Mouse (Mus musculus) heart, adult 18-20 months (tissue): ENCODE results near the gene Rpl19. TPM values are rescaled to one million over a fixed set of nuclear protein-coding genes. Genes with fewer than 3 reads are reported as not detected.

Experiments
- DNase-seq, 2 experiments: peaks; one replicate each; pipeline ENCODE4 v3.0.0; 2021 to 2022; ENCODE audit warnings: mixed read lengths in 1 of 2
- long read RNA-seq, 2 experiments: library from polyadenylated mRNA; stranded (forward); transcript quantifications; one replicate each; pipeline ENCODE4 v2.0.0; 2021
- total RNA-seq, 2 experiments: library from RNA; stranded (reverse); gene quantifications; 2 replicates each; pipeline ENCODE4 v1.2.3; 2021

Rpl19 gene
- total RNA-seq = 100 to 1,000 TPM; 537 to 590 TPM
- long read RNA-seq, experiment 1, transcript Rpl19-201 (6 exons, 751 nt) = major isoform, 206 of 239 reads
- long read RNA-seq, experiment 1, transcript Rpl19-202 (6 exons, 737 nt) = minor isoform, 5 of 239 reads
- long read RNA-seq, experiment 1, partial matches to known transcripts = 28 of 239 reads
- long read RNA-seq, experiment 1, other reads (novel, unspliced or antisense) = 0 of 239 reads
- long read RNA-seq, experiment 2, transcript Rpl19-202 (6 exons, 737 nt) = minor isoform, 5 of 211 reads
- long read RNA-seq, experiment 2, transcript Rpl19-201 (6 exons, 751 nt) = major isoform, 167 of 211 reads
- long read RNA-seq, experiment 2, partial matches to known transcripts = 39 of 211 reads
- long read RNA-seq, experiment 2, other reads (novel, unspliced or antisense) = 0 of 211 reads

GRCm38 (mm10) chr11:98026570-98027296, at the start of gene Rpl19:
TSS of gene Rpl19 (plus strand) at chr11:98026710.
- DNase-seq = peak; percentile 92 to 96

GRCm38 (mm10) chr11:97977797-97978196, 48.7 kb upstream of the Rpl19 start:
- DNase-seq = no peak

- no peak for DNase-seq
Observed at GRCm38 (mm10) chr11:97978392-97978791, 48.1 kb upstream of the Rpl19 start.

GRCm38 (mm10) chr11:97979824-97980495, 46.5 kb upstream of the Rpl19 start:
- peak in 1 of 2 experiments; percentile 50 for DNase-seq

DNA sequence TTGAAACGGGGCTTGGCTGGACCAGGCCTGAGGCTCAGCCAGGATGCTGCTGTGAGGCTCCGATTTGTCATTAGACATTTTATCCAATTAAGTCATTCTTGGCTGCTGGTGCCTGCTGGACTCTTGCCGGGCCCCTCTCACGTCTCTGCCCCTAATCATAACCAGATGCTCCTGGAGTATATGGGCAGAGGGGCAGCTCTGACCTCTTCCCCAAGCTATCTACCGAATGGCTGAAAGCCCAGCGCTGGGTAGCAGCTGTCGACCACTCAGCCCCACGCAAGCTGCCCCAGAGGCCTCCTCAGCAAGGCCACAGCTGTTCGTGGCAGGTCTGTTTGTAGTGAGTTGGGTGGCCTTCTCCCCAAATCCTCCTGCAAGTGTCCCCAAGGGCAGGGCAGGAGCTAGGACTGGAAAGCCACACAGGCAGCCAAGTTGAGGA, 46.0 kb upstream of the Rpl19 start:
- peak; percentile 81 to 85 for DNase-seq

DNA sequence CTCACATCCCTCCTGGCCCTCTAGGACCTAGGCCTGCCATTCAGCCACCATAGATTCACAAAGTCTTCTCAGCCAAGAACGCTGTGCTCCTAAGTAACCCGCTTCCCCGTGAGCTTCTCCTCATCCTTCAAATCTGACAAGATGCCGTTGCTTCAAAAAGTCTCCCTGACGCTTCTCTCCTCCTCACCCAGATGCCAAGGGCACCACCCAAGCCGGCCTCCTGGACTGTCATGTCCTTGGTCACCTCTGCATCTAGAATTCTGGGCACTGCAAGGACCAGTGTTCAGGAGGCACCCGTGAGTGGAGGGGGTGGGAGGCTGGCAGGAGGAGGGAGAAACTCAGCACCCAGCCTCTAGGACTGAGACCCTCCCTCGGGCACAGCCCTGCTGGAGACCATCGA, 43.8 kb upstream of the Rpl19 start:
- DNase-seq = no peak

- no peak for DNase-seq
Observed at GRCm38 (mm10) chr11:97983506-97983905, 43.0 kb upstream of the Rpl19 start.

DNA sequence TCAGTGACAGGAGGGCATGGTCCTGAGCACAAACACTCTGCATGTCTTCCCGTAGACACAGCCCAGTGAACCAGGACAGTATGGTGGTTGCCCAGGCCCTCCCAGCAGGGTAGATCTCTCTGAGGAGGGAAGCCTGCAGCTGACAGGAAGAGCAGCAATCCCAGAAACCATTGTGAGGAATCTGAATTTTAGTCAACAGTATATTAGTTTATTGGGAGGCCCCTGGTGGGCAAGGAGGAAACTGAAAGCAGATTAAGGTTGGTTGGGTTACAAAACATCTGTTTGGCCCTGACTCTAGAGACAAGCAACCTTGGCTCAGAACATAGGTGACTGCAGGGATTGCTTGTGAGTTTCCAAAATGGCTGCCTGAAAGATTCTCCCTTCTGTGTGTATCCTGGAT, 42.5 kb upstream of the Rpl19 start:
- no peak for DNase-seq

DNA sequence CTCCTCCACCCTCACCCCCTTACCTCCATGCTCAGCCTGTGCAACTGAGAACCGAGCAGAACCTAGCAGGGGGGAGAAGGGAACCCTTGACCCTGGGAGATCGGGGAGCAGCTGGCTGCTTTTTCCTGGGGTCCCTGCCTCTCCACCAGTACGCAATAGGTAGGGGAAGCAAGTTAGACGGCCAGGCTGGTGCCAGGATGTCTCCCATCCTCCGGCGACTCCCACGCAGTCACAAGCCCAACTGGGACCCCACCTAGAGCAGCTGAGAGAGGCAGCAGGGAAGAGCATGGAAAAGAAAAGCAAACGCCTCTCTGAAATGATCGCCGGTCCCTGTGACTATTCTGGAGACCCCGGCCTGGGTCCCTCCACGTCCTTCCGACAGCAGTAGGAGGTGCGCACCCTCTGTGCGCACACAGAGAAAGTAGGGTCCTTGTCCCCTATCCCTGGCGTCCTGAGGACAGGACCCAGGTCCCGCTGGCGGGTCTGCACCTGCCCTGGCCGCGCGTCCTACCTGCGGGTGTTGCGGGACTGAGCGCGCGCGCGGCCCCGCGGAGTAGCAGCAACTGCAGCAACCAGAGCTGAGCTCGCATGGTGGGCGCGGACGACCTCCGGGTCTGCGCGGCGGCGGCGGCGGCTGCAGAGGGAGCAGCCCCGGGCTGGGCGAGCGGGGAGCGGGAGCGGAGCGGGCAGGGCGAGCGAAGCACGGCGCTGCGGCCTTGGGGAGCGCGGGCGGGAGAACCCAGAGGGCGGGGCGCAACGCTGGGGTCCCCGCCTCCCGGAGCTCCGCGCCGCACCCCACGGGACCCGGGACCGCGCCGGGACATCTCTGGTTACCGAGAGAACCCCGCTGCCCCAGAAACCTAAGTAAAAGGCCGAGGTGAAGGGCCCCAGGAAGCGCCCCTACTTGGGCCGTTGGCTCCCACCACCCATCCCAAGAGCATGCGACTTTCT, 40.5 kb upstream of the Rpl19 start, which contains the start of gene Plxdc1:
TSS of gene Plxdc1 (minus strand) at position 718 of the 951 bp plus-strand sequence.
- peak; percentile 66 to 68 for DNase-seq

DNA sequence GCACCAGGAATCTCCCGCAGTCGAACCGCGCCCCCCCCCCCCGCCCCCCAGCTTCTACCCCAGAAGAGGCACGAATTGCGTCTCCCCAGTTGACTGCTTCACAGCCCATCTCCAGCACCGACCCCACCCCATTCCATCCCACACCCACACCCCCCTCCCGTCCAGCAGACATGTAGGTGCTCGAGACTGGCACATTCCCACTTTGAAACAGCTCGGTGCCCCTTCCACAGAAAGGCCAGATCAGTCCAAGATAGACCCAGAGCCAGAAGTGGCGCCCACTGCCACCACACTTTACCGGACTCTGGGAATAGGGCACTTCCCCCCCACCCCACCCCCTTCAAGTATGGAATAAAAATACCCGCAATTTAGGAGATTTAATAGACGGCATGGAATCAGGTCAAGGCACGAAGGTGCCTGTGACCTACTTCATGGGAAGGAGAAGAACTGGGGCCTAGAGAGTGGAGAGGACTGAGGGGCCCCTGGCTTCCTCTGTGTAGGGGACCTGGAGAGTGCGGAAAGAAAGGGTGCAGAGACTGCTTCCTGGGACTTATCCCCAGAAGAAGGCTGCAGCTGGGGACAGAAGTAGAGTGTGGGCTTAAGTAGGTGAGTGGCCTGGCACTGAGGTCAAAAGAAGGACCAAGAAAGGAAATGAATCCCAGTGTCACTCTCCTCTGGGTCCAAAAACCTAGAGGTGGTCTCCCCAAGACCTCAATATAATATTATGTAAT, 39.6 kb upstream of the Rpl19 start:
- peak in 1 of 2 experiments; percentile 45 for DNase-seq

DNA sequence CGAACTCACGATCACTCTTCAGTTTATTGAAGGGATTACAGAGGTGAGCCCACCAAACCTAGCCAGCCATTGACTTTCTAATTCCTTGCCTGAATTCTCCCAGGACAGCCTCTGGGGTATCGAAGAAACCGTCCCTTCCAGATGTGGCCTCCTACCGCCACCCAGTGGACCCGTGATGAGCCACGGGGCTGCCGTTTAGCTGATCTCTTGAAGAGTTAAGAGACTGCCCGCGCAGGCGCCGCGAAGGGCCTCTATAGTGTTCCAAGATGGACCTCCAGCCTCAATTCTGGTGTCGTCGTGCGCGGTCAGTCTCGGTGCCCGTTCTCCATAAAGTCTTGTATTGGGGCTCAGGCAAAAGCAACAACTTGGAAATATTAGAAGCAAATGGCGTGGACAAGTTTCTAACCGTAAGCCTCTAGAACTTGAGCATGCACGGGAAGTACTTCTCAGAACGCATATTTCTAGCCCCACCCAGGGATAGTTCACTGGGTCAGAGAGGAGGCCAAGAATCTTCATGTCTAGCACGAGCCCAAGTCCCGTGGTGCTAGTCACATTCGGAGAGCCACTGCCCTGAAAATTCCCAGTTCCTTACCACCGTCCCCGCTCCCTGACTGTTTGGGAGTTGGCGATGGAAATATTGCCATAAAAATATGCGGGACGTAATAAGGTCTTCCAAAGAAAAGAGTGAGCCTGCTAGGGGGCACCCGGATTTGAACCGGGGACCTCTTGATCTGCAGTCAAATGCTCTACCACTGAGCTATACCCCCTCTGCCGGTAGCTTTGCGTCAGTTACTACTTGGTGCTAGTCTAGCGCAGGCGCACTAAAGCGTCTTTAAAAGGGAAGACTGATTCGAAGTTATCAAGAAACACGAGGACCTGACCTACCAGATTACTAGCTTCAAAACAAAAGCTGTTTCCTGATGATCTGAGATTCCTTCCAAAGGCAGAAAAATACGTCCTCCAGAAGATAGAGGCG, 38.7 kb upstream of the Rpl19 start:
- DNase-seq = peak; percentile 95 to 98

- DNase-seq = peak; percentile 91 to 96
Observed at GRCm38 (mm10) chr11:97988530-97989096, 37.9 kb upstream of the Rpl19 start.

DNA sequence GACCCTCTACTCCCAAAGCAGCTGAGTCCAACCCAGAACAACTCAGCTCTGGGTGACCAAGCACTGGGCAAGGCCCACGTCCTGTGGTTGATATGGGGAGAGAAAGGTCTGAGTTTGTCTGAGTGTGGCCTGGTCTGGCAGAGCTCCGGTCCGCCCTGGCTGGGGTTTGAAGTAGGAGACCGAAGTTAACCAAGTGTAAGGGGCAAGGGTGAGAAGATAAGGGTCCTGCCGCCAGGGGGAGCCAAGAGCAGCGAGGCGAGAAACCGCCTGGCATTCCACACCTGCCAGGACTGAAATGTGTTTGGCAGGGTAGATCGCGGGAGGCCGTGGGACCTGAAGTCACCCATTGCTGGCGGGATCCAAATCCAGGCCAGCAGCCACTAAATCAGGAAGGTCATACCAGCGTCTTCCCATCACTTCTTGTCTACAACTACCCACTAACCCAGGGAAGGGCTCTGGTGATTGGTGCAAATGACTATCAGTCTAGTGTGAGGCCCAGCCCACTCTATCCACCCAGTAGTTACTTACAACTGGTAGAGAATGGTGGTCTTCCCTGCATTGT, 31.9 kb upstream of the Rpl19 start:
- peak; percentile 87 to 93 for DNase-seq

- peak; percentile 66 to 69 for DNase-seq
Observed at GRCm38 (mm10) chr11:97995564-97996288, 30.8 kb upstream of the Rpl19 start, which contains the start of gene Arl5c. TSS of gene Arl5c (minus strand) at chr11:97996181.

- no peak for DNase-seq
Observed at GRCm38 (mm10) chr11:97996691-97997090, 29.8 kb upstream of the Rpl19 start.

DNA sequence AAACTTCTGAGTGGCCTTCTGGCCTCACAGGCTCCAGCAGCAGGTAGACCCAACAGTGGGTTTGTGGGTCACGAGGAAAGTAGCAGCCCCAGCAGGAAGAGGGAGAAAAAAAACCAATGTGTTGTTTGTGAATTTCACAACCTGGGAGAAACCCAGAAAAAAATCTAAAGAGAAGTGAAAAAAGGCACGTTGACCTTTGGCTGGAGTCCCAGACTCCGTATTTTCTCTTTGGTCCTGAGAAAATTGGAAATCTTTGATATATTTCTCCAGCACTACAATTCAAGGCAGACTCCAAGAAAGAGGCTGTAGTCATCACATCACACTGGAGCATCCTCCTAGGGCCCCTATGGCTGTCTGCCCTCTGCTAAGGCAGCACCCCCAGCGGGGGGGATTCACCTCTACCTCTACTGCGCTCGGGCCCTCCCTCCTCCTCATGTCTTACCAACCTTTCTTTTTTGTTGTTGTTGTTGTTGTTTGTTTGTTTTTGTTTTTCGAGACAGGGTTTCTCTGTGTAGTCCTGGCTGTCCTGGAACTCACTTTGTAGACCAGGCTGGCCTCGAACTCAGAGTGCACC, 29.0 kb upstream of the Rpl19 start:
- DNase-seq = no peak

DNA sequence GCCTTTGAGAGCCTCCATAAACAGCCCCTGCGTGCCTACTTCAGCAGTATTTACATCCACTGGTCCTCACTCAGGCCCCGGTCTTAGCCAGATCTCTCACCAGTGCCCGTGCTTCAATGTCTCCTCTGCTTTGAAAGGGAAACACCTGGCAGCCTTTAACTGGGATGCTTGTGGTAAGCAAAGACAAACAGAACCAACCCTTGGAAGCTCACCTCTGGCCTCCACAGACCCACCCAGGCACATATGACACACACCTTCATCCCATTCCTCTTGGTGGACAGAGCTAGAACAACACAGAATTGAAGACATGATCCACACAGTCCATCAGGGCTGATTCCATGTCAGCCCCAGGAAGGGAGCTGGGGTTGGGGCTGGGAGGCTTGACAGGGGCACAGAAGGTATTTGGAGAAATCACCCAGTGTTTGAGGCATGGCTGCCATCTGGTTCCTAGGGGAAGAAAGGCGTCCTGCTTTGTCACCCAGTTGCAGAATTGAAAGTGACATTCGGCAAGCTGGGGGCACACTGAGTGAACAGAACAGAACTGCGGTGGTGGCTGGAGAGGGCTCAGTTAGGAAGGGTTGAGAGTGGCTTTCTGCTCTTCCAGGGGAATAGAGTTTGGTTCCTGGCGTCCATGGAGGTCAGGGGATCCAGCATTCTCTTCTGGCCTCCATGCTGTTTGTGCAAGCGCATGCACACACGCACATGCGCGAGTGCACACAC, 28.3 kb upstream of the Rpl19 start:
- DNase-seq = no peak
